Mouse (Mus musculus): Measurements from ENCODE around the gene Evx1. TPM values are rescaled to one million over a fixed set of nuclear protein-coding genes. Genes with fewer than 3 reads are reported as not detected.
A peak's percentile ranks its signal among the peaks of the same experiment; 100 is the strongest.

Gene Evx1
- polyA plus RNA-seq, 1 experiment from 2014 or later: 0.04 TPM

DNA sequence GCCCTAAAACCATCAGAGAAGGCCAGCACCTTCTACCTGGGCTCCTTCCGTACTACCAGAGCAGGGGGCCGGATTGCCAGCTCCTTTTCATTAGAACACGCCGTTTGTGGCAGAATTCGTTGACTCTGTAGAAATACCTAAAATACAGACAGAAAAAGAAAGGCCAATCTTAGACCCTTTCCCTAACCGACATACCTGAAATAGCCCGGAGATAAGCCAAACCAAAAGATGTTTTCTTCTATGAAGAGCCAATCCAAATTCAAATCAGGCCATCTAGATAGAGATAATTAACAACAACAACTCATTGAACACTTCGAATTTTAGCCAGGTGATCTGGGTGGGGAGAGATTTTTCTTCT lies 761 bp upstream of the Evx1 start:
- no peak overlapping the region for H3K9ac ChIP-seq (ENCODE audit: low read depth, low read length)
- no peak for TF ChIP-seq CTCF (IDR thresholded peaks at IDR 0.05; ENCODE audit: low read depth)
- no peaks in the 10 kb centered on the region for H3K9me3 ChIP-seq (ENCODE audit: control insufficient read depth)
- ATAC-seq: no peak
- no peak overlapping the region for H3K4me3 ChIP-seq (ENCODE audit: low read depth, low read length)
- H3K4me1 ChIP-seq (replicated peaks; ENCODE audit: control insufficient read depth, insufficient read depth, low read length): no peaks in the 10 kb centered on the region
- peaks cover 99% of the 10 kb centered on the region for H3K27me3 ChIP-seq (replicated peaks; ENCODE audit: control insufficient read depth, insufficient read depth, low read length)
- H3K27ac ChIP-seq (ENCODE audit: low read depth, low read length): no peak overlapping the region
- WGBS: 21% methylated on average over 8 of the region's 8 CpGs
- H3K4me2 ChIP-seq (replicated peaks; ENCODE audit: low read depth): no peak overlapping the region
- H3K36me3 ChIP-seq (ENCODE audit: control insufficient read depth, insufficient read depth): no peaks in the 10 kb centered on the region

DNA sequence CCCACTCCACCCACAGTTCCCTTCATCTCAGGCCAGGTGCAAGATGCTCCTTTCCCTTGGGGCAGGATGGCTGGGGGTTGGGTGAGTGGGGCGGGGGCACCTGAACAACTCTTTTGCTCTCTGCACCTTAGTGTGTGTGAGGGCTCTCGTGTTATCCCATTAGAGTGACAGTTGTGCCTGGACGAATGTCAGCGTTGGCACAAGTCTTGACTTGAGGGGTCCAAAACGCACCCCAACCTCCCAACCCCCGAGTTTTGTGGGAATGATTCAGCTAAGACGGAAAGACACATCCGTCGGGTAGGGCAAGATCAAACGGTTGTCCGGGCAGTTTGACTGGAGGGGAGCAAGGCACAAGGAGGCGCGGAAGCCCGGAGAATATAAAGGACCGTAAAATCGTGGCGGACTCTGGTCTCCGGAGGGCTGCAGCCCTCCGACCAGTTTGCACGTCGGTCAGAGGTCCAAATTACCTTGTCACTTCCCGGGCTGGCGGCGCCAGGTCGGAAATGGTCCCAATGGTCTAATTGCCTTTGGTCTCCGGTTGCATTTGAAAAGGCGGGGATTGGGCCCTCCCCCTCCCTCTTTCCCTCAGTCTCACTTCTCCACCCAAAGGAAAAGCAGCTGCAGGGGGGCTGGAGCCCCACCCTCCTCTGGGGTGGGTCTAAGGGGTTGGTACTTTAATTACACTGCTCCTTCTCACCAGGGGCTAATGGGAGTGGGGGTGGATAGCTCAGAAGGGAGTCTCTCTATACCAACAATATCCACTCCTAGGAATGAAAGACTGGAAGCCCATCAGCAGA lies 1.2 kb downstream of the Evx1 start:
- no peaks in the 10 kb centered on the region for H3K4me1 ChIP-seq (replicated peaks; ENCODE audit: control insufficient read depth, insufficient read depth, low read length)
- H3K9me3 ChIP-seq (ENCODE audit: control insufficient read depth): no peaks in the 10 kb centered on the region
- H3K27me3 ChIP-seq (replicated peaks; ENCODE audit: control insufficient read depth, insufficient read depth, low read length): peaks cover 98% of the 10 kb centered on the region
- H3K4me3 ChIP-seq (ENCODE audit: low read depth, low read length): peak overlapping the region; percentile 0; the same call in 1 of the 2 replicates
- TF ChIP-seq CTCF (IDR thresholded peaks at IDR 0.05; ENCODE audit: low read depth): no peak
- H3K9ac ChIP-seq (ENCODE audit: low read depth, low read length): no peak overlapping the region
- no peaks in the 10 kb centered on the region for H3K36me3 ChIP-seq (ENCODE audit: control insufficient read depth, insufficient read depth)
- ATAC-seq: no peak
- H3K27ac ChIP-seq (ENCODE audit: low read depth, low read length): no peak overlapping the region
- H3K4me2 ChIP-seq (replicated peaks; ENCODE audit: low read depth): peak overlapping the region; percentile 6
- 3% methylated on average over 27 of the region's 27 CpGs for WGBS

DNA sequence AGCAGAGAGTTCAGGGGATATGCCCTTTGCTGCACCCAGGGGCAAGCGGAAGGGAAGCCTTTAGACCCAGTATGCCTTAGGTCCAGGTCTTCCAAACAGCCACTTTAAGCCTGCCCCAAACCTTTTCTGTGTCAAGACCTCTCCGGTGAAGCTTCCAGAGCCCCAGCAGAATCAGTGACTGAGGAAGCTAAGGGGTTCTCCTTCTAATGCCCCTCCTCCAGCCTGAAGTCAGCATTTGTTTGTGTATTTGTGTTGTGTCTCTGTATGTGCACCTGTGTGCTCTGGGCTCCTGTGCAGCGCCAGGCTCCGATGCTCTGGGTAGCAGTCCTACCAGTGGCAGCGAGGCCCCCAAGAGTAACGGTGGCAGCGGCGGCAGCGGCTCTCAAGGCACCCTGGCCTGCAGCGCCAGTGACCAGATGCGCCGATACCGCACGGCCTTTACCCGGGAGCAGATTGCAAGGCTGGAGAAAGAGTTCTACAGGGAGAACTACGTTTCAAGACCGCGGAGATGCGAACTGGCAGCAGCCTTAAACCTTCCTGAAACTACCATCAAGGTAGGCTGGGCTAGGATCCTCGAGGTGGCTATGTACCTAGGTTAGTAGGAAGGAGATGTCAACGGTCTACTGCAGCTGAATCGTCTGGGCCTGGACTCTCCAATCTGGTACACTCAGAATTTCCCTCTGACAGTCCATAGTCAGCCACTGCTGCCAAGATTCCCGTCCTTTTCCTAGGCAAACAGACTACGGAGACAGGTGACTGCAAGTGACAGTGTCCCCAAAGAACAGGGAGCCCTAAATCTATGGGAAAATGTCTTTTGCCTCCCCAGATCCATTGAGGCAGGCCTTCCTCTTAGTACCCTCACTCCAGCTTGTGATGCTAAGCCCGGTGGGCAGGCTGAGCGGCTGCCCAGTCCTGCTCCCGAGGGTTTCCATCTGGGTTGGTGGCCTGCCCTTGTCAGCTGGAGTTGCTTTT lies 2.4 kb downstream of the Evx1 start:
- H3K9me3 ChIP-seq (ENCODE audit: control insufficient read depth): no peaks in the 10 kb centered on the region
- H3K27ac ChIP-seq (ENCODE audit: low read depth, low read length): no peak overlapping the region
- no peak for ATAC-seq
- H3K36me3 ChIP-seq (ENCODE audit: control insufficient read depth, insufficient read depth): no peaks in the 10 kb centered on the region
- H3K4me3 ChIP-seq (ENCODE audit: low read depth, low read length): peak overlapping the region; percentile 36
- H3K4me2 ChIP-seq (replicated peaks; ENCODE audit: low read depth): peak overlapping the region; percentile 55; the same call in 1 of the 2 replicates
- TF ChIP-seq CTCF (IDR thresholded peaks at IDR 0.05; ENCODE audit: low read depth): no peak
- H3K9ac ChIP-seq (ENCODE audit: low read depth, low read length): no peak overlapping the region
- H3K4me1 ChIP-seq (replicated peaks; ENCODE audit: control insufficient read depth, insufficient read depth, low read length): no peaks in the 10 kb centered on the region
- WGBS: 29% methylated on average over 27 of the region's 27 CpGs
- peaks cover 98% of the 10 kb centered on the region for H3K27me3 ChIP-seq (replicated peaks; ENCODE audit: control insufficient read depth, insufficient read depth, low read length)

DNA sequence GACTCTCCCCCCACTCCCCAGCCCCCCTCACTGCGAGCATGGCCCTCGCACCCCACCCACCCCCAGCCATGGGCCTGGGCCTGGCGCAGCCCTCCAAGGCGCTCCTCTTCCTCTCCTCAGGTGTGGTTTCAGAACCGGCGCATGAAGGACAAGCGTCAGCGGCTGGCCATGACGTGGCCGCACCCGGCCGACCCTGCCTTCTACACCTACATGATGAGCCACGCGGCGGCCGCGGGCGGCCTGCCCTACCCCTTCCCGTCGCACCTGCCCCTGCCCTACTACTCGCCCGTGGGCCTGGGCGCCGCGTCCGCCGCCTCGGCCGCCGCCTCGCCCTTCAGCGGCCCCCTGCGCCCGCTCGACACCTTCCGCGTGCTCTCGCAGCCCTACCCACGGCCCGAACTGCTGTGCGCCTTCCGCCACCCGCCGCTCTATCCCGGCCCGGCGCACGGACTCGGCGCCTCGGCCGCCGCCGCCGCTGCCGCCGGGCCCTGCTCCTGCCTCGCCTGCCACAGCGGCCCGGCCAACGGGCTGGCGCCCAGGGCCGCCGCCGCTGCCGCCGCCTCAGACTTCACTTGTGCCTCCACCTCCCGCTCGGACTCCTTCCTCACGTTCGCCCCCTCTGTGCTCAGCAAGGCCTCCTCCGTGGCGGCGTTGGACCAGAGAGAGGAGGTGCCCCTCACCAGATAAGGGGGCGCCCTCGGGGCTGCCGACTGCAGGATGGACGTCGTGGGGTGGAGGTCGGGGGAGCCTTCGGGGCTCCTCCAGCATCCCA lies 3.3 kb downstream of the Evx1 start:
- Histone ChIP-seq H3K4me3 (ENCODE audit: low read depth, low read length) (peak overlapping the region; percentile 36), H3K4me2 (replicated peaks; ENCODE audit: low read depth) (peak overlapping the region; percentile 55), H3K9ac (ENCODE audit: low read depth, low read length) (no peak overlapping the region), H3K36me3 (ENCODE audit: control insufficient read depth, insufficient read depth) (no peaks in the 10 kb centered on the region), H3K27ac (ENCODE audit: low read depth, low read length) (no peak overlapping the region), H3K9me3 (ENCODE audit: control insufficient read depth) (no peaks in the 10 kb centered on the region), H3K4me1 (replicated peaks; ENCODE audit: control insufficient read depth, insufficient read depth, low read length) (no peaks in the 10 kb centered on the region), H3K27me3 (replicated peaks; ENCODE audit: control insufficient read depth, insufficient read depth, low read length) (peaks cover 98% of the 10 kb centered on the region)
- peak; percentile 36 for ATAC-seq
- TF ChIP-seq CTCF (IDR thresholded peaks at IDR 0.05; ENCODE audit: low read depth): no peak
- 9% methylated on average over 63 of the region's 81 CpGs for WGBS

DNA sequence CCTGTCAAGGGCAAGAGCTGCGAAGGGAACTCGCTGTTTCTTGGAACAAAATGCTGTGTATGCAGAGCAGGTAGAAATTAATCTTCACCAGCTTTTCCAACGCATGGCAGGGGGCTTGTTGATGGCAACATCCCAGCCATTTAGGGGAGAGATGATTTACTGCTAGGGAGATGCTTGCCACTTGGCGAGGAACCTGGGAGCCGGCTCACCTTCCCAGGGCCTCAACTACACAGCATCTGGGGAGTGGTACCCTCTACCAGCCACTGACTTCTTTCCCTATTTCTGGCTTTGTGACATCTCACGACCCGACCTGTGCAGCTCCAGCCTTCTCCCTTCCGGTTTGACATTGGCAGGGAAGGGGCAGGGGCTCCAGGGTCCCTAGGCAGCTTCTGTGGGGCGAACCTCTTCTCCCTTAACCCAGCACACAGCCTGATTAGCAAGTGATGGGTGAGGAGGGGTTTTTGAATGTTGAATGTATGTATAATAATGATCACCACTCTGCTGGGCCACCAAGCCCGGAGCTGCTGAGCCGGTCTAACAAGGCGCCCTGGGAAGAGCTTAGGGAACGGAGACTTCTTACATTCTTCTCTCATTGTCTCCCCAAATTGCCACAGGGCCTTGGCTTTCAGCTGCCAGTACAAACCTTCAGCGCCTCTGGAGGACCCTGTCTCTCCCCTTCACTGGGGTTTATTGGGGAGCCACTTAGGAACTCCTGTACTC lies 4.3 kb downstream of the Evx1 start:
- H3K27me3 ChIP-seq (replicated peaks; ENCODE audit: control insufficient read depth, insufficient read depth, low read length): peaks cover 98% of the 10 kb centered on the region
- no peak for ATAC-seq
- H3K4me1 ChIP-seq (replicated peaks; ENCODE audit: control insufficient read depth, insufficient read depth, low read length): no peaks in the 10 kb centered on the region
- 0 out of 2 replicates have a peak overlapping the region, but pooled peaks have one; percentile 36 for H3K4me3 ChIP-seq (ENCODE audit: low read depth, low read length)
- no peaks in the 10 kb centered on the region for H3K36me3 ChIP-seq (ENCODE audit: control insufficient read depth, insufficient read depth)
- no peak overlapping the region for H3K27ac ChIP-seq (ENCODE audit: low read depth, low read length)
- no peak overlapping the region for H3K4me2 ChIP-seq (replicated peaks; ENCODE audit: low read depth)
- H3K9ac ChIP-seq (ENCODE audit: low read depth, low read length): no peak overlapping the region
- H3K9me3 ChIP-seq (ENCODE audit: control insufficient read depth): no peaks in the 10 kb centered on the region
- no peak for TF ChIP-seq CTCF (IDR thresholded peaks at IDR 0.05; ENCODE audit: low read depth)
- WGBS: 45% methylated on average over 14 of the region's 14 CpGs

Measured in intestine, postnatal 0 days (tissue).